Mouse (Mus musculus) gastrocnemius, postnatal 4 days (tissue): ENCODE measurements around the gene Flot1. TPM values are rescaled to one million over a fixed set of nuclear protein-coding genes. Genes with fewer than 3 reads are reported as not detected.

Source experiments
- DNase-seq, 2 experiments: peaks; one replicate each; pipeline ENCODE4 v3.0.0; 2021 to 2022; ENCODE audit warnings: low spot score in 2 of 2, mixed read lengths in 2 of 2
- microRNA-seq: library from miRNA; unstranded; fragments of <30 nt; microRNA quantifications from one replicate; pipeline ENCODE4 v1.2.0, GENCODE M21; 2021
- total RNA-seq, 2 experiments: library from RNA; stranded (reverse); gene quantifications; 2 replicates each; pipeline ENCODE4 v1.2.3; 2021

Flot1 gene
- total RNA-seq, 2 experiments from 2014 or later: 52.6 to 56.9 TPM

- peak; percentile 54 to 81 for DNase-seq
Measured at GRCm38 (mm10) chr17:35866281-35866831, 43.3 kb downstream of the Flot1 start.

- peak in 1 of 2 experiments; percentile 40 for DNase-seq
Measured at GRCm38 (mm10) chr17:35866911-35867890, 44.2 kb downstream of the Flot1 start.

- DNase-seq: no peak
Measured at GRCm38 (mm10) chr17:35868165-35868820, 45.3 kb downstream of the Flot1 start.

- DNase-seq: no peak
Measured at GRCm38 (mm10) chr17:35868961-35869345, 45.9 kb downstream of the Flot1 start.

GRCm38 (mm10) chr17:35869346-35870067, 46.5 kb downstream of the Flot1 start:
- no peak for DNase-seq

GRCm38 (mm10) chr17:35870151-35870883, 47.3 kb downstream of the Flot1 start:
- peak in 1 of 2 experiments; percentile 54 for DNase-seq

GRCm38 (mm10) chr17:35870884-35871696, 48.1 kb downstream of the Flot1 start:
- no peak for DNase-seq

GRCm38 (mm10) chr17:35873774-35874519, 50.9 kb downstream of the Flot1 start:
- DNase-seq: peak; percentile 92

- no peak for DNase-seq
Measured at GRCm38 (mm10) chr17:35874721-35875120, 51.7 kb downstream of the Flot1 start.

GRCm38 (mm10) chr17:35879245-35880057, 56.4 kb downstream of the Flot1 start, which contains the start of gene Dhx16:
Gene Dhx16 (plus strand): TSS chr17:35879819.
- DNase-seq: peak; percentile 85 to 96

Small RNAs within 50 kb of the gene (microRNA-seq; reads per million reads assigned to microRNA genes)
- gene Gm28033: not detected

Other genes starting within 250 kb of the Flot1 start
- gene Sfta2, start 221.7 kb upstream of the Flot1 start, total RNA-seq: not detected
- gene Gm9573, start 196.6 kb upstream of the Flot1 start, total RNA-seq: not detected
- not detected for gene Mucl3, start 179.5 kb upstream of the Flot1 start, total RNA-seq
- gene Vars2, start 155.6 kb upstream of the Flot1 start, total RNA-seq: 10 to 100 TPM; 22.1 to 24.4 TPM
- 10 to 100 TPM; 20.6 to 29.2 TPM for gene Gtf2h4, start 149.5 kb upstream of the Flot1 start, total RNA-seq
- 10 to 100 TPM; 69.6 to 71.4 TPM for gene Ddr1, start 118.6 kb upstream of the Flot1 start, total RNA-seq
- gene Ier3, start 1.5 kb upstream of the Flot1 start, total RNA-seq: 10 to 100 TPM; 11.1 to 13.1 TPM
- gene Tubb5, start 15.1 kb downstream of the Flot1 start, total RNA-seq: 100 to 1,000 TPM; 408 to 451 TPM
- 10 to 100 TPM; 22.9 to 25.2 TPM for gene Mdc1, start 18.3 kb downstream of the Flot1 start, total RNA-seq
- gene Nrm, start 38.1 kb downstream of the Flot1 start, total RNA-seq: 10 to 100 TPM; 20.8 to 26.4 TPM
- gene Ppp1r18, start 42.4 kb downstream of the Flot1 start, total RNA-seq: 10 to 100 TPM; 30.2 to 32.7 TPM
- 10 to 100 TPM; 22.1 to 25.1 TPM for gene Dhx16, start 56.6 kb downstream of the Flot1 start, total RNA-seq
- 10 to 100 TPM; 44.4 to 49.0 TPM for gene 2310061I04Rik, start 74.2 kb downstream of the Flot1 start, total RNA-seq
- 10 to 100 TPM; 13.3 to 18.4 TPM for gene Atat1, start 86.8 kb downstream of the Flot1 start, total RNA-seq
- gene Mrps18b, start 93.2 kb downstream of the Flot1 start, total RNA-seq: 10 to 100 TPM; 40.5 to 46.8 TPM
- 10 to 100 TPM; 44.6 to 52.8 TPM for gene Ppp1r10, start 93.2 kb downstream of the Flot1 start, total RNA-seq
- gene Abcf1, start 146.5 kb downstream of the Flot1 start, total RNA-seq: 10 to 100 TPM; 74.3 to 75.6 TPM
- gene Gnl1, start 156.6 kb downstream of the Flot1 start, total RNA-seq: 10 to 100 TPM; 34.3 to 38.7 TPM
- gene Prr3, start 157.0 kb downstream of the Flot1 start, total RNA-seq: 10 to 100 TPM; 13.2 to 15.0 TPM
- gene H2-T24, start 197.3 kb downstream of the Flot1 start, total RNA-seq: under 1 TPM; 0.44 to 0.76 TPM
- gene H2-T23, start 209.6 kb downstream of the Flot1 start, total RNA-seq: 1 to 10 TPM; 5.0 to 5.7 TPM
- 10 to 100 TPM; 10.8 to 11.6 TPM for gene H2-T22, start 219.5 kb downstream of the Flot1 start, total RNA-seq
- gene Gm6034, start 219.7 kb downstream of the Flot1 start, total RNA-seq: not detected
- gene Gm11127, start 235.1 kb downstream of the Flot1 start, total RNA-seq: 1 to 10 TPM; 1.7 to 2.1 TPM